ENCODE assay signal across 37 mouse cellular contexts in the genomic region with DNA sequence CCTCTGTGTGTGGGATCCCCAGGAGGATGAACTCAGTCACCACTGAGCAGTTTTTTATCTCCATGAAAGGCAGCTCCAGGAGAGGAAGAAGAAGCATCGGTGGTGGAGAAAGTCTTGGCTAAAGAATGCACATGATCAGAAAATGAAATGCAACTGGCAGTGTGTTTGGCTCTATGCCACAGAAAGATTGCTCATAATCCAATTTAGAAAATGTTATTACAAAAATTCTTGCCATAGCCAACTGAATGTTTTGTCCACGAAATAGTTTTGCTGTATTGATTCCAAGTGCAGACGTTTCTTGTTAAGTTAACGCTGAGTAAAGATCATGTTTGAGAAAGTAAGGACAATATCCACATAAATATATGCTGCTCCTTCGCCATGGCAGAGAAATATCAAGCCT. TPM values are rescaled to one million over a fixed set of nuclear protein-coding genes. Genes with fewer than 3 reads are reported as not detected.
A peak's percentile ranks its signal among the peaks of the same experiment; 100 is the strongest.
DNase-seq lines count a peak whose midpoint lies in the region; ATAC-seq and TF ChIP-seq lines count a peak whose summit lies in the region.
"Had no signal": no experiment of that assay in that cellular context is flagged by ENCODE, and none has a peak within 500 bp of the region (broad histone marks: within the 10 kb centered on the region; RNA-seq: fewer than 3 reads in every experiment).

No protein-coding gene starts in this region.

- no peak overlapping the region for H3K9ac ChIP-seq in embryonic facial prominence, embryonic 13.5 days
- H3K9ac ChIP-seq in lung, postnatal 0 days (replicated peaks; ENCODE audit: low read depth), result no peak overlapping the region
- H3K9ac ChIP-seq: embryonic facial prominence, embryonic 12.5 days; forebrain, embryonic 12.5 days; heart, embryonic 13.5 days; hindbrain, embryonic 14.5 days; limb, embryonic 13.5 days; liver, embryonic 14.5 days; lung, embryonic 15.5 days; midbrain, embryonic 15.5 days; neural tube, embryonic 13.5 days had no signal

- TF ChIP-seq EP300 in lung, postnatal 0 days (IDR thresholded peaks at IDR 0.05), result no peak

- TF ChIP-seq CTCF in lung, postnatal 0 days (IDR thresholded peaks at IDR 0.05), result no peak
- TF ChIP-seq CTCF in lung, adult 2 months (IDR thresholded peaks at IDR 0.05; ENCODE audit: insufficient read depth, low read length), result no peak
- TF ChIP-seq CTCF in brain, embryonic 14.5 days (IDR thresholded peaks at IDR 0.05; ENCODE audit: borderline replicate concordance, extremely low read depth, insufficient read depth, insufficient read length), result no peak

- no peak overlapping the region for H3K4me2 ChIP-seq in embryonic facial prominence, embryonic 13.5 days
- no peak overlapping the region for H3K4me2 ChIP-seq in lung, postnatal 0 days (replicated peaks; ENCODE audit: low read depth, low read length)
- H3K4me2 ChIP-seq: embryonic facial prominence, embryonic 12.5 days; forebrain, embryonic 12.5 days; heart, embryonic 13.5 days; hindbrain, embryonic 14.5 days; limb, embryonic 13.5 days; lung, embryonic 15.5 days; midbrain, embryonic 15.5 days; neural tube, embryonic 13.5 days had no signal

- TF ChIP-seq POLR2A in lung, adult 2 months (IDR thresholded peaks at IDR 0.05; ENCODE audit: borderline replicate concordance, extremely low read depth, low read depth, low read length), result no peak
- no peak for TF ChIP-seq POLR2A in brain, embryonic 14.5 days (IDR thresholded peaks at IDR 0.05; ENCODE audit: borderline replicate concordance, extremely low read depth, insufficient read depth, insufficient read length, poor library complexity, severe bottlenecking)

- H3K4me3 ChIP-seq in embryonic facial prominence, embryonic 13.5 days, result no peak overlapping the region
- H3K4me3 ChIP-seq in embryonic facial prominence, embryonic 10.5 days, result no peak overlapping the region
- H3K4me3 ChIP-seq in lung, postnatal 0 days (ENCODE audit: low read depth, low read length), result no peak overlapping the region
- H3K4me3 ChIP-seq in lung, adult 2 months (replicated peaks; ENCODE audit: extremely low read depth, low read depth, low read length), result no peak overlapping the region
- H3K4me3 ChIP-seq: embryonic facial prominence, embryonic 12.5 days; erythroblast, embryonic 14.5 days; forebrain, embryonic 12.5 days; gastrocnemius, adult 2 months; heart, adult 2 months; heart, embryonic 13.5 days; limb, embryonic 13.5 days; lung, embryonic 15.5 days; midbrain, embryonic 15.5 days; myocyte; neural tube, embryonic 13.5 days had no signal

- H3K27me3 ChIP-seq in embryonic facial prominence, embryonic 13.5 days, result no peaks in the 10 kb centered on the region
- no peaks in the 10 kb centered on the region for H3K27me3 ChIP-seq in embryonic facial prominence, embryonic 10.5 days (replicated peaks; ENCODE audit: low read depth, poor library complexity, severe bottlenecking)
- H3K27me3 ChIP-seq in lung, postnatal 0 days (replicated peaks; ENCODE audit: insufficient read depth, low read length), result no peaks in the 10 kb centered on the region
- H3K27me3 ChIP-seq: embryonic facial prominence, embryonic 12.5 days; forebrain, embryonic 12.5 days; heart, embryonic 13.5 days; limb, embryonic 13.5 days; lung, embryonic 15.5 days; midbrain, embryonic 15.5 days; neural tube, embryonic 13.5 days had no signal

- ATAC-seq in embryonic facial prominence, embryonic 13.5 days (ENCODE audit: insufficient number of reproducible peaks, insufficient read depth, low FRiP score, low TSS enrichment, low read depth), result no peak
- no peak for ATAC-seq in lung, postnatal 0 days
- ATAC-seq: intestine, postnatal 0 days; midbrain, embryonic 15.5 days had no signal

- intact Hi-C loops in gastrocnemius, postnatal 14 days (cut with DNase I; ENCODE audit: low total_unique reads), result no loop called here

- WGBS in embryonic facial prominence, embryonic 13.5 days, result 31% methylated on average over 5 of the region's 5 CpGs
- 83% methylated on average over 5 of the region's 5 CpGs for WGBS in embryonic facial prominence, embryonic 10.5 days
- WGBS in lung, postnatal 0 days, result 68% methylated on average over 5 of the region's 5 CpGs
- 65% methylated on average over 5 of the region's 5 CpGs for WGBS in lung, adult 2 months

- H3K36me3 ChIP-seq in embryonic facial prominence, embryonic 13.5 days, result no peaks in the 10 kb centered on the region
- no peaks in the 10 kb centered on the region for H3K36me3 ChIP-seq in embryonic facial prominence, embryonic 10.5 days (replicated peaks)
- H3K36me3 ChIP-seq in lung, postnatal 0 days (ENCODE audit: insufficient read depth, low read length), result no peaks in the 10 kb centered on the region
- H3K36me3 ChIP-seq: embryonic facial prominence, embryonic 12.5 days; forebrain, embryonic 12.5 days; G1E; heart, embryonic 13.5 days; limb, embryonic 13.5 days; lung, embryonic 15.5 days; midbrain, embryonic 15.5 days; neural tube, embryonic 13.5 days had no signal

- H3K9me3 ChIP-seq in embryonic facial prominence, embryonic 13.5 days, result no peaks in the 10 kb centered on the region
- no peaks in the 10 kb centered on the region for H3K9me3 ChIP-seq in embryonic facial prominence, embryonic 10.5 days
- H3K9me3 ChIP-seq in lung, postnatal 0 days (ENCODE audit: low read length), result no peaks in the 10 kb centered on the region
- H3K9me3 ChIP-seq: embryonic facial prominence, embryonic 12.5 days; forebrain, embryonic 12.5 days; G1E; heart, embryonic 13.5 days; limb, embryonic 13.5 days; lung, embryonic 15.5 days; midbrain, embryonic 15.5 days; neural tube, embryonic 13.5 days had no signal

- DNase-seq in embryonic facial prominence, embryonic 10.5 days (ENCODE audit: low spot score), result no peak
- peak; percentile 14 for DNase-seq in layer of hippocampus, adult 9-11 months
- no peak for DNase-seq in layer of hippocampus, postnatal 36 days
- DNase-seq in lung, postnatal 0 days (ENCODE audit: low spot score), result peak; percentile 6
- DNase-seq in lung, adult 2 months, result no peak
- peak; percentile 19 for DNase-seq in brain, embryonic 14.5 days (ENCODE audit: low read depth)
- DNase-seq in gastrocnemius, postnatal 14 days, result no peak
- DNase-seq: cerebellum, adult 11 months; cerebellum, adult 9-10 months; cerebellum, postnatal 36 days; gastrocnemius, adult 2 months; heart, adult 2 months; heart, postnatal 10 days; kidney, adult 9 months; kidney, postnatal 10 days; thymus, adult 2 months; thymus, postnatal 36 days had no signal

- peak overlapping the region; percentile 39; the same call in 1 of the 2 replicates for H3K27ac ChIP-seq in embryonic facial prominence, embryonic 13.5 days
- H3K27ac ChIP-seq in embryonic facial prominence, embryonic 10.5 days (replicated peaks), result no peak overlapping the region
- H3K27ac ChIP-seq in lung, postnatal 0 days (ENCODE audit: low read length), result no peak overlapping the region
- H3K27ac ChIP-seq: embryonic facial prominence, embryonic 12.5 days; forebrain, embryonic 12.5 days; gastrocnemius, adult 2 months; heart, adult 2 months; heart, embryonic 13.5 days; hindbrain, embryonic 14.5 days; limb, embryonic 13.5 days; liver, embryonic 14.5 days; lung, embryonic 15.5 days; midbrain, embryonic 15.5 days; neural tube, embryonic 13.5 days had no signal

- peaks cover 11% of the 10 kb centered on the region for H3K4me1 ChIP-seq in embryonic facial prominence, embryonic 13.5 days
- H3K4me1 ChIP-seq in embryonic facial prominence, embryonic 10.5 days, result no peaks in the 10 kb centered on the region
- no peaks in the 10 kb centered on the region for H3K4me1 ChIP-seq in lung, postnatal 0 days (ENCODE audit: insufficient read depth, low read depth, low read length)
- no peaks in the 10 kb centered on the region for H3K4me1 ChIP-seq in lung, adult 2 months (ENCODE audit: control insufficient read depth, insufficient read depth, low read length)
- H3K4me1 ChIP-seq: embryonic facial prominence, embryonic 12.5 days; forebrain, embryonic 12.5 days; heart, embryonic 13.5 days; limb, embryonic 13.5 days; lung, embryonic 15.5 days; midbrain, embryonic 15.5 days; neural tube, embryonic 13.5 days had no signal

RNA-seq across cellular contexts. Expression of gene Olfr958, which starts 3.0 kb away (rescaled TPM):
- polyA plus RNA-seq in embryonic facial prominence, embryonic 13.5 days (2015; fragmentation: Nextera tagmentation; extraction: Ambion mirVana), result not detected in 2 replicates
- polyA plus RNA-seq in embryonic facial prominence, embryonic 10.5 days (2016; fragmentation: Nextera tagmentation; extraction: Ambion mirVana), result not detected in 2 replicates
- not detected for total RNA-seq in layer of hippocampus, postnatal 36 days (2021)
- not detected in 2 replicates for polyA plus RNA-seq in lung, postnatal 0 days (2015; fragmentation: Nextera tagmentation; extraction: Ambion mirVana)
- not detected in 2 replicates for polyA plus RNA-seq in lung, adult 2 months (2012; rRNA removed)
- not detected in 2 replicates for polyA plus RNA-seq in brain, embryonic 14.5 days (2012; rRNA removed)
- not detected for total RNA-seq in gastrocnemius, postnatal 14 days (2021)
- total RNA-seq: adrenal gland, adult 18-20 months; adrenal gland, postnatal 4 days; gastrocnemius, adult 2 months; gastrocnemius, postnatal 4 days; heart, adult 2 months; heart, postnatal 10 days; hematopoietic stem cell, adult 5-6 weeks; left cerebral cortex, postnatal 14 days had no signal
- polyA plus RNA-seq: embryonic facial prominence, embryonic 12.5 days; erythroblast, embryonic 14.5 days; forebrain, embryonic 12.5 days; G1E; heart, adult 2 months; heart, embryonic 13.5 days; hindbrain, embryonic 14.5 days; intestine, postnatal 0 days; large intestine, adult 2 months; limb, embryonic 13.5 days; liver, embryonic 14.5 days; lung, embryonic 15.5 days; midbrain, embryonic 15.5 days; myocyte; neural tube, embryonic 13.5 days; thymus, adult 2 months had no signal

RNA-seq across cellular contexts. Expression of gene Olfr959, which starts 24.6 kb away (rescaled TPM):
- 0.06 TPM in 1 of 2 replicates, not detected in the other for polyA plus RNA-seq in embryonic facial prominence, embryonic 13.5 days (2015; fragmentation: Nextera tagmentation; extraction: Ambion mirVana)
- polyA plus RNA-seq in embryonic facial prominence, embryonic 10.5 days (2016; fragmentation: Nextera tagmentation; extraction: Ambion mirVana), result not detected in 2 replicates
- total RNA-seq in layer of hippocampus, postnatal 36 days (2021), result not detected
- not detected in 2 replicates for polyA plus RNA-seq in lung, postnatal 0 days (2015; fragmentation: Nextera tagmentation; extraction: Ambion mirVana)
- not detected in 2 replicates for polyA plus RNA-seq in lung, adult 2 months (2012; rRNA removed)
- not detected in 2 replicates for polyA plus RNA-seq in brain, embryonic 14.5 days (2012; rRNA removed)
- not detected for total RNA-seq in gastrocnemius, postnatal 14 days (2021)
- total RNA-seq: adrenal gland, adult 18-20 months; adrenal gland, postnatal 4 days; gastrocnemius, adult 2 months; gastrocnemius, postnatal 4 days; heart, adult 2 months; heart, postnatal 10 days; hematopoietic stem cell, adult 5-6 weeks; left cerebral cortex, postnatal 14 days had no signal
- polyA plus RNA-seq: embryonic facial prominence, embryonic 12.5 days; erythroblast, embryonic 14.5 days; forebrain, embryonic 12.5 days; G1E; heart, adult 2 months; heart, embryonic 13.5 days; hindbrain, embryonic 14.5 days; intestine, postnatal 0 days; large intestine, adult 2 months; limb, embryonic 13.5 days; liver, embryonic 14.5 days; lung, embryonic 15.5 days; midbrain, embryonic 15.5 days; myocyte; neural tube, embryonic 13.5 days; thymus, adult 2 months had no signal

RNA-seq across cellular contexts. Expression of gene Olfr957, which starts 35.2 kb away (rescaled TPM):
- polyA plus RNA-seq in embryonic facial prominence, embryonic 13.5 days (2015; fragmentation: Nextera tagmentation; extraction: Ambion mirVana), result 0.39 TPM in 1 of 2 replicates, not detected in the other
- polyA plus RNA-seq in embryonic facial prominence, embryonic 10.5 days (2016; fragmentation: Nextera tagmentation; extraction: Ambion mirVana), result not detected in 2 replicates
- not detected for total RNA-seq in layer of hippocampus, postnatal 36 days (2021)
- not detected in 2 replicates for polyA plus RNA-seq in lung, postnatal 0 days (2015; fragmentation: Nextera tagmentation; extraction: Ambion mirVana)
- polyA plus RNA-seq in lung, adult 2 months (2012; rRNA removed), result not detected in 2 replicates
- not detected in 2 replicates for polyA plus RNA-seq in brain, embryonic 14.5 days (2012; rRNA removed)
- total RNA-seq in gastrocnemius, postnatal 14 days (2021), result not detected
- total RNA-seq: adrenal gland, adult 18-20 months; adrenal gland, postnatal 4 days; gastrocnemius, adult 2 months; gastrocnemius, postnatal 4 days; heart, adult 2 months; heart, postnatal 10 days; hematopoietic stem cell, adult 5-6 weeks; left cerebral cortex, postnatal 14 days had no signal
- polyA plus RNA-seq: embryonic facial prominence, embryonic 12.5 days; erythroblast, embryonic 14.5 days; forebrain, embryonic 12.5 days; G1E; heart, adult 2 months; heart, embryonic 13.5 days; hindbrain, embryonic 14.5 days; intestine, postnatal 0 days; large intestine, adult 2 months; limb, embryonic 13.5 days; liver, embryonic 14.5 days; lung, embryonic 15.5 days; midbrain, embryonic 15.5 days; myocyte; neural tube, embryonic 13.5 days; thymus, adult 2 months had no signal

RNA-seq across cellular contexts. Expression of gene AW551984, which starts 53.4 kb away (rescaled TPM):
- 50.9 and 54.9 TPM in 2 replicates for polyA plus RNA-seq in embryonic facial prominence, embryonic 13.5 days (2015; fragmentation: Nextera tagmentation; extraction: Ambion mirVana)
- polyA plus RNA-seq in embryonic facial prominence, embryonic 10.5 days (2016; fragmentation: Nextera tagmentation; extraction: Ambion mirVana), result 6.8 and 10.4 TPM in 2 replicates
- total RNA-seq in layer of hippocampus, postnatal 36 days (2021), result 1 to 10 TPM; 4.1 to 4.2 TPM
- 1.4 and 1.7 TPM in 2 replicates for polyA plus RNA-seq in lung, postnatal 0 days (2015; fragmentation: Nextera tagmentation; extraction: Ambion mirVana)
- 0.25 and 0.56 TPM in 2 replicates for polyA plus RNA-seq in lung, adult 2 months (2012; rRNA removed)
- polyA plus RNA-seq in brain, embryonic 14.5 days (2012; rRNA removed), result 61.0 and 87.9 TPM in 2 replicates
- total RNA-seq in gastrocnemius, postnatal 14 days (2021), result 10 to 100 TPM; 51.9 to 71.0 TPM
- total RNA-seq: hematopoietic stem cell, adult 5-6 weeks had no signal
- polyA plus RNA-seq: erythroblast, embryonic 14.5 days; G1E had no signal

RNA-seq across cellular contexts. Expression of gene Olfr44, which starts 57.0 kb away (rescaled TPM):
- polyA plus RNA-seq in embryonic facial prominence, embryonic 13.5 days (2015; fragmentation: Nextera tagmentation; extraction: Ambion mirVana), result not detected in 2 replicates
- not detected in 2 replicates for polyA plus RNA-seq in embryonic facial prominence, embryonic 10.5 days (2016; fragmentation: Nextera tagmentation; extraction: Ambion mirVana)
- not detected for total RNA-seq in layer of hippocampus, postnatal 36 days (2021)
- polyA plus RNA-seq in lung, postnatal 0 days (2015; fragmentation: Nextera tagmentation; extraction: Ambion mirVana), result not detected in 2 replicates
- polyA plus RNA-seq in lung, adult 2 months (2012; rRNA removed), result not detected in 2 replicates
- polyA plus RNA-seq in brain, embryonic 14.5 days (2012; rRNA removed), result not detected in 2 replicates
- total RNA-seq in gastrocnemius, postnatal 14 days (2021), result not detected
- total RNA-seq: adrenal gland, adult 18-20 months; adrenal gland, postnatal 4 days; gastrocnemius, adult 2 months; gastrocnemius, postnatal 4 days; heart, adult 2 months; heart, postnatal 10 days; hematopoietic stem cell, adult 5-6 weeks; left cerebral cortex, postnatal 14 days had no signal
- polyA plus RNA-seq: embryonic facial prominence, embryonic 12.5 days; erythroblast, embryonic 14.5 days; forebrain, embryonic 12.5 days; G1E; heart, adult 2 months; heart, embryonic 13.5 days; hindbrain, embryonic 14.5 days; intestine, postnatal 0 days; large intestine, adult 2 months; limb, embryonic 13.5 days; liver, embryonic 14.5 days; lung, embryonic 15.5 days; midbrain, embryonic 15.5 days; myocyte; neural tube, embryonic 13.5 days; thymus, adult 2 months had no signal

Comparison
In these comparisons a context has a peak if more than half of its experiments do, and no peak if none do; other contexts are left out.
1. DNase-seq: peak in layer of hippocampus, adult 9-11 months (single experiment), lung, postnatal 0 days (single experiment) and brain, embryonic 14.5 days (single experiment); none in embryonic facial prominence, embryonic 10.5 days (single experiment), layer of hippocampus, postnatal 36 days (0 of 2), lung, adult 2 months (single experiment) and gastrocnemius, postnatal 14 days (single experiment).